Comparison of ENCODE assay signal across 16 mouse cellular contexts in genomic region chr17:80752466-80752865, GRCm38 (mm10). TPM values are rescaled to one million over a fixed set of nuclear protein-coding genes. Genes with fewer than 3 reads are reported as not detected.
DNase-seq lines count a peak whose midpoint lies in the region; ATAC-seq lines count a peak whose summit lies in the region.
"Had no signal": no experiment of that assay in that cellular context is flagged by ENCODE, and none has a peak within 500 bp of the region (broad histone marks: within the 10 kb centered on the region; RNA-seq: fewer than 3 reads in every experiment).

No protein-coding gene starts in this region.

- no peaks in the 10 kb centered on the region for H3K36me3 ChIP-seq in heart, embryonic 14.5 days (ENCODE audit: control insufficient read depth, insufficient read depth, low read length)
- H3K36me3 ChIP-seq in lung, embryonic 16.5 days (ENCODE audit: control insufficient read depth, insufficient read depth, low read length) = no peaks in the 10 kb centered on the region
- H3K36me3 ChIP-seq: liver, embryonic 15.5 days had no signal

- H3K4me3 ChIP-seq in heart, embryonic 14.5 days (ENCODE audit: control insufficient read depth in 1 of 2, insufficient read depth in 1 of 2, low read depth in 1 of 2, low read length in 2 of 2) = no peak overlapping the region
- H3K4me3 ChIP-seq in lung, embryonic 16.5 days (ENCODE audit: low read length) = no peak overlapping the region
- H3K4me3 ChIP-seq: liver, embryonic 15.5 days had no signal

- 30% methylated on average over 1 of the region's 1 CpGs for WGBS in heart, embryonic 14.5 days
- 21% methylated on average over 1 of the region's 1 CpGs for WGBS in lung, embryonic 16.5 days

- H3K27me3 ChIP-seq in heart, embryonic 14.5 days (ENCODE audit: control insufficient read depth, insufficient read depth, low read length) = no peaks in the 10 kb centered on the region
- H3K27me3 ChIP-seq in lung, embryonic 16.5 days (ENCODE audit: control insufficient read depth, insufficient read depth, low read depth, low read length) = no peaks in the 10 kb centered on the region
- H3K27me3 ChIP-seq: liver, embryonic 15.5 days had no signal

- no peak overlapping the region for H3K9ac ChIP-seq in heart, embryonic 14.5 days (ENCODE audit: low read length)
- H3K9ac ChIP-seq in lung, embryonic 16.5 days (ENCODE audit: low read length) = no peak overlapping the region
- H3K9ac ChIP-seq: forebrain, postnatal 0 days; liver, embryonic 15.5 days had no signal

- peaks cover 5 to 9% of the 10 kb centered on the region in 2 experiments for H3K4me1 ChIP-seq in heart, embryonic 14.5 days (ENCODE audit: control insufficient read depth in 2 of 2, insufficient read depth in 2 of 2, low read length in 2 of 2)
- peaks cover 25% of the 10 kb centered on the region for H3K4me1 ChIP-seq in lung, embryonic 16.5 days (replicated peaks; ENCODE audit: control insufficient read depth, insufficient read depth, low read length)
- H3K4me1 ChIP-seq: liver, embryonic 15.5 days had no signal

- intact Hi-C loops in heart, postnatal 14 days (cut with DNase I) = no loop called here
- intact Hi-C loops in heart, postnatal 10 days (cut with DNase I) = loop anchor here (2.0 kb wide), 1 partner anchor 24 kb away; the partner anchor contains the start of gene Map4k3

- no peaks in the 10 kb centered on the region; the same call in 1 of the 2 replicates for H3K9me3 ChIP-seq in heart, embryonic 14.5 days (ENCODE audit: control insufficient read depth, low read length)
- H3K9me3 ChIP-seq in lung, embryonic 16.5 days (ENCODE audit: control insufficient read depth, low read length) = no peaks in the 10 kb centered on the region
- H3K9me3 ChIP-seq: liver, embryonic 15.5 days had no signal

- no peak overlapping the region for H3K4me2 ChIP-seq in heart, embryonic 14.5 days (ENCODE audit: low read length)
- no peak overlapping the region for H3K4me2 ChIP-seq in lung, embryonic 16.5 days (ENCODE audit: low read depth, low read length)
- H3K4me2 ChIP-seq: liver, embryonic 15.5 days; midbrain, embryonic 11.5 days had no signal

- DNase-seq in heart, postnatal 14 days = no peak
- no peak for DNase-seq in lung, postnatal 14 days
- peak; percentile 21 to 36 for DNase-seq in heart, postnatal 10 days
- DNase-seq in thymus, postnatal 14 days = no peak
- no peak for DNase-seq in spleen, adult 18-20 months
- DNase-seq: adrenal gland, adult 8-10 months; cerebellum, adult 2 months; forebrain, postnatal 0 days; gastrocnemius, postnatal 10 days; kidney, adult 2 months; kidney, postnatal 4 days; lung, postnatal 4 days had no signal

- ATAC-seq in heart, embryonic 14.5 days (ENCODE audit: insufficient number of reproducible peaks, insufficient read depth, low FRiP score, low read depth) = peak; percentile 47; the same call in 1 of the 2 replicates
- ATAC-seq in lung, embryonic 16.5 days (ENCODE audit: low read depth) = no peak
- ATAC-seq: forebrain, postnatal 0 days had no signal

- H3K27ac ChIP-seq in heart, embryonic 14.5 days (replicated peaks in 1 of 2; ENCODE audit: control insufficient read depth in 1 of 2, insufficient read depth in 1 of 2, low read depth in 2 of 2, low read length in 2 of 2) = no peak overlapping the region
- 0 out of 2 replicates have a peak overlapping the region, but pooled peaks have one; percentile 1 for H3K27ac ChIP-seq in lung, embryonic 16.5 days (ENCODE audit: low read length)
- H3K27ac ChIP-seq: liver, embryonic 15.5 days had no signal

RNA-seq across cellular contexts. Expression of gene Map4k3, which starts 24.2 kb away (rescaled TPM):
- 29.1 and 29.6 TPM in 2 replicates for polyA plus RNA-seq in heart, embryonic 14.5 days (2014; fragmentation: Nextera tagmentation; extraction: Ambion mirVana)
- 10 to 100 TPM; 30.0 to 34.6 TPM for total RNA-seq in heart, postnatal 14 days (2021)
- polyA plus RNA-seq in lung, embryonic 16.5 days (2015; fragmentation: Nextera tagmentation; extraction: Ambion mirVana) = 42.5 and 44.0 TPM in 2 replicates
- 10 to 100 TPM; 43.1 to 46.3 TPM for total RNA-seq in heart, postnatal 10 days (2021)

Comparison
In these comparisons a context has a peak if more than half of its experiments do, and no peak if none do; other contexts are left out.
1. DNase-seq: peak in heart, postnatal 10 days (2 of 2); none in heart, postnatal 14 days (0 of 2), lung, postnatal 14 days (single experiment), thymus, postnatal 14 days (single experiment) and spleen, adult 18-20 months (0 of 2).